Mouse (Mus musculus) olfactory bulb, adult 2 months (tissue): ENCODE results near the gene Tuba1b. TPM values are rescaled to one million over a fixed set of nuclear protein-coding genes. Genes with fewer than 3 reads are reported as not detected.
"Not testable (repeated sequence)": the region's sequence is repeated elsewhere in the genome, so short reads cannot be mapped to it uniquely, and the experiment has no call there.

ENCODE experiments used
- H3K27ac ChIP-seq: fragments of 200-500 bp; 2 replicates; pipeline ENCODE4 v1.5.1; 2012; ENCODE audit warnings: low read depth, low read length; ENCODE audit not compliant: insufficient read depth
- H3K4me1 ChIP-seq: fragments of 200-500 bp; 2 replicates; pipeline ENCODE4 v1.6.1; 2012; ENCODE audit warnings: low read length; ENCODE audit not compliant: control insufficient read depth, insufficient read depth
- H3K4me3 ChIP-seq: fragments of 200-500 bp; 2 replicates; pipeline ENCODE4 v1.5.1; 2012; ENCODE audit warnings: mild to moderate bottlenecking, low read depth, low read length, moderate library complexity; ENCODE audit not compliant: insufficient read depth
- CTCF ChIP-seq: fragments of 200-500 bp; IDR thresholded peaks from 2 replicates; pipeline ENCODE4 v1.5.1; 2012; ENCODE audit warnings: low read depth, mild to moderate bottlenecking, low read length, moderate library complexity; ENCODE audit not compliant: insufficient read depth
- POLR2A ChIP-seq: fragments of 200-500 bp; IDR thresholded peaks from 2 replicates; pipeline ENCODE4 v1.6.1; 2012; ENCODE audit warnings: mild to moderate bottlenecking, low read depth, low read length, moderate library complexity; ENCODE audit not compliant: insufficient read depth
- WGBS: fragments of 180-500 bp; shearing (Covaris S2); methylation state at CpG from one replicate; pipeline ENCODE4 v1.1.7; 2018; 5-methylcytosine and 5-hydroxymethylcytosine counted together
- polyA plus RNA-seq: library from polyadenylated mRNA; stranded (reverse); fragments of >200 nt; gene quantifications from 2 replicates; pipeline ENCODE4 v1.2.4, GENCODE M21; 2012; ENCODE audit warnings: low replicate concordance; ENCODE audit not compliant: missing spikeins, insufficient read depth, insufficient read length

Tuba1b gene
- polyA plus RNA-seq, 1 experiment: 649 TPM

DNA sequence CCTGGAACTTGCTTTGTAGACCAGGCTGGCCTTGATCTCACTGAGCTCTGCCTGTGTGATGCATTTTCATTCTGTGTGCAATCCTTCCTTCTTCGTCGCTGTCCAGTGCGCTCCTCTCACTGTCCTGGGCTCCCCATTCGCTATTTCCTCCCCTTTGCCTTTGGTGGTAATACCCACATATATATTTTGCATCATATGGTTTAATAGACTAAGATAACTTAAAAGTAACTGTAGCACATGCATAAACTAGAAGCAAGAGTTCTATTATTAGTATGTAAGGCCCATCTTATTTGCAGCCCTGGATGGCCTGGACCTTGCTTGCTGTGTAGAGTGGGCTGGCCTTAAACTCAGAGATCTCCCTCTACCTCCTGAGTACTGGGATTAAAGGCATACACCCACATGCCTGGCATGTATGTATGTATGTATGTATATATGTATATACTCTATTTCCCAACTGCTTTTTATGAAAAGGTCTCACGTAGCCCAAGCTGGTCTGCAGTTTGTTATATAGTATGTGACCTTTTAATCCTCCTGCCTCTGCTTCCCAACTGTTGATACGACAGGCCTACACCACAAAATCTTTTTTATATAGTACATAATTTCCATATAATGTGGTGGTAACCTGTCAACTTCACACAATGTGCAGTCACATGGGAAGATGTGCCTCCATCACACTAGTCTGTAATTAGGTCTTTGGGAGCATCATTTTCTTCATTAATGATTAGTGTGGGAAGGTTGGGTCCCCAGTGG, 14.7 kb upstream of the Tuba1b start:
- 49% methylated on average over 6 of the region's 6 CpGs for WGBS
- TF ChIP-seq POLR2A: no peak
- no peak for TF ChIP-seq CTCF
- no peak overlapping the region for H3K27ac ChIP-seq
- no peak overlapping the region for H3K4me3 ChIP-seq
- peaks cover 5% of the 10 kb centered on the region; the same call in 1 of the 2 replicates for H3K4me1 ChIP-seq

DNA sequence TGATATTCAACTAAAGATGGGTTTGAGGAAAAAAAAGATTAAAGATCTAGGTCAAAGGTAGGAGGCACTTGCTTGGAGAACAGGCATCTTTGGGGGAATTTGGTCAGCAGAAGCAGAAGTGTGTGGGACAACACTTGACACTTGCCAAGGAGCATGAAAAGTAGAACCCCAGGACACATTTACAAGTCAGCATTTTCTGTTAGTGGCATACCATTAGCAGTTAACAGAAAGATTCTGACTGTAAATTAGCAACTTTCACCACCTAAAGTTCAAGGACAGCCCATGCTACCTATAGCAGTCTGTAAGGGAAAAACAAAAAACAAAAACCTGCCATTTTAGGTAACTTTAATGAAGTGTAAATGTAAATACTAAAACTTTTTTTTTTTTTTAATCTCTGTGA, 14.0 kb upstream of the Tuba1b start:
- no peak overlapping the region for H3K27ac ChIP-seq
- TF ChIP-seq POLR2A (no peak), CTCF (no peak)
- no peak overlapping the region for H3K4me3 ChIP-seq
- peaks cover 5% of the 10 kb centered on the region; the same call in 1 of the 2 replicates for H3K4me1 ChIP-seq

DNA sequence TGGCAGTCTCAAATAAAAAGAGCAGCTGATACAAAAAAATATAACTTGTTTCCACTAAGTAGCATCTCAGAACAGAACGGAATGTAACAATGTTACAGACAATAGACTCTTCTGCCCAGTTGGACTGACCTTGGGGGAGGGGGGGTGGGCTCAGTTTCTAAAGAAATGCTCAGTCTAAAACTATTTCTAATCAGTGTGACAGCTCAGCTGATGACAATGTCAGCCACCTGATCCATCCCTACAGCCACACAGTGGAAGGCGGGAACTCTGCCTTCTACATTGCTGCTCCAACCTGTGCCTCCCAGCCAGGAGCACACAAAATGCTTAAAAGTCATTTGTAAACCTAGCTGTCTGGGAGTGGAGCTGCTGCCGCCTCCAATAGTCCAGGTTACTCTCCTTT, 13.5 kb upstream of the Tuba1b start:
- no peak overlapping the region for H3K4me3 ChIP-seq
- TF ChIP-seq POLR2A: no peak
- TF ChIP-seq CTCF: no peak
- no peak overlapping the region for H3K27ac ChIP-seq
- 60% methylated on average over 3 of the region's 3 CpGs for WGBS
- peaks cover 5% of the 10 kb centered on the region; the same call in 1 of the 2 replicates for H3K4me1 ChIP-seq

DNA sequence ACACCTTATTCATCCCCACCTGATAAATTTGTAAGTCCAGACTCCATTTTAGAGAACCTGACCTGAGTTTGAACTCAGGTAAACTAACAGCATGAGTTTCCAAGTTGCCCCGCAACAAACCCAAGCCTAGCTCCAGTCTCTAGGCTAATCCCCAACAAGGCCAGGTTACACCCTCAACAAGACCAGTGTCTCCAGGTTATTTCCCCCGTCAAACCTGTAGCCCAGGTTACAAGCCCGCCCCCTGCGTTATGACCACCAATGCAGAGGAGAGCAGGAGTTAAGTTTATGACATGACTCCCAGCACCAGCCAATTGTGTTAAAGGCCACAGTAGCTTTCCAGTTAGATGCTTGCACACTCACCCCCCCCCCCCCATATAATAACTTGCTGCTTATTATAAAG, 8.8 kb upstream of the Tuba1b start:
- WGBS: 85% methylated on average over 4 of the region's 4 CpGs
- TF ChIP-seq CTCF: no peak
- no peak for TF ChIP-seq POLR2A
- Histone ChIP-seq H3K27ac (no peak overlapping the region), H3K4me3 (no peak overlapping the region), H3K4me1 (peaks cover 6% of the 10 kb centered on the region)

DNA sequence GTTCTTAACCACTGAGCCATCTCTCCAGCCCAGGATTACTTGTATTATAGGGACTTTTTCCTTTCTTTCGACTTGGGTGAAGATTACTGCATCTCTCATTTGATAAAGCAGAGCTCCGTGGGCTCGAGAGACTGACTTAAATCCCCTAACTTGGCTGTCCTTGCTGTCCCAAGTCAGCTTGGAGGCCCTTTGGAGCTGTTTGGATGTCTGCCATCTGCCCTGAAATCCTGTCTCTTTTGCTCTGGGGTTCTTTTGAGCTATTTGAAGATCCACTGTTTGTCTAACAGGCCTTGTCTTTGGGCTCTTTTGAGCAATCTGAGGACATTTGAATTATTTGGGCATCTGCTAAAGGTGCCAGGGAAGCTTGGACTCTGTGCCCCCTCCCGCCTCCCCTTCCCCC, 7.7 kb upstream of the Tuba1b start:
- no peak for TF ChIP-seq CTCF
- no peak for TF ChIP-seq POLR2A
- Histone ChIP-seq H3K4me3 (no peak overlapping the region), H3K27ac (no peak overlapping the region), H3K4me1 (peaks cover 6% of the 10 kb centered on the region)
- 72% methylated on average over 4 of the region's 4 CpGs for WGBS

DNA sequence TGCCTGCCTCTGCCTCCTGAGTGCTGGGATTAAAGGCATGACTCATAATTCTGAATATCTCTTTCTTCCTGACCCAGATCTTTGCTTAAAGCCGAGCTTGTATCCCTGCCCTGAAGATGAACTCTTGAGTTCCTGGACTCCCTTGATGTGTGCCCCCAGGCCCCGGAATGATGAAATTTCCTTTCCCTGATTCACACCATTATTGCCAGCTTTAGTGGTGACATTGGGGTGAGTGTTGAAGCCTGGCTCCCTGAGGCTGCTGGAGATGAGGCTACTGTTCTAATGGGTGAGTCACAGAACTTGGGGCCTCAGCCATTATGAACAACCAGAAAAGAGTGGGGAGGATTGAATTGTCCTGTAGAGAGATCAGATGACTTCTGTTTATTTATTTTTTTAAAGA, 7.2 kb upstream of the Tuba1b start:
- Histone ChIP-seq H3K4me3 (no peak overlapping the region), H3K27ac (no peak overlapping the region), H3K4me1 (peaks cover 6% of the 10 kb centered on the region)
- WGBS: 79% methylated on average over 2 of the region's 2 CpGs
- TF ChIP-seq CTCF (no peak), POLR2A (no peak)

DNA sequence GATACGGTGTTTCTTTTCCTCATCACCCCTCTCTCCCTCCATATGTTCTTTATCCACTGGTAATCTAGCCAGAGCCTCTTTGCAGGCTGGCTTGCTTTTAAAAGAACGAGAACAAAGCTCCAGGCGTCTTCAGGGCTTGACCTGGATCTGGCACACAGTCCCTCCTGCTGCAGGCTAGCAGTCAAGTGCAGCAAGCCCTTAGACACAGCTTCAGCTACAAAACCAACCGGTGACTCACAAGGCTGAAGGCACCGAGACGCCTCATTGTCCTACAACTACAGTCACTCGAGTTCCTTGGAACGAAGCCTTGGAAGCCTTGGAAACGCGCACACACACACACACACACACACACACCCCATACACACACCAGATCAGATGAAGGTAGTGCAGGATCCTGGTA, 6.5 kb upstream of the Tuba1b start:
- 23% methylated on average over 10 of the region's 10 CpGs for WGBS
- TF ChIP-seq POLR2A (no peak), CTCF (no peak)
- H3K27ac ChIP-seq: no peak overlapping the region

DNA sequence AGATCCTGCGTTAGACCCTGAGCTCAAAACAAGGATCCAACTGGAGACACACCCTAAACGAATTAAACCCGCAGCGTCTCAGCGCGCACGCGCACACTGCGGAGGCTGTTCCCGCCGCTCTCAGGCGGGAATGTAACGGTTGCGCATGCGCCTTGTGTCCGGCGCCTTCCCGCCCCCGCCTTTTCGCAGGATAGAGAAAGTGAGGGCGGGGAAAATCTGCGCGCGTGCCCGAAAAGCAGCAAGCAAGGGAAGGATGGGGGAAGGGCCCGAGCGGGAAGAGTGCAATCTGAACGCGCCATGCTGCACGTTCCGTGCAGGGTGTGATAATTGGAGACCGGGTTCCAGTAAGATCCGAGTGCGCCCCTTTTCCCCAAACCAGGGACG, 540 bp downstream of the Tuba1b start:
- Histone ChIP-seq H3K4me3 (peak overlapping the region; percentile 90), H3K27ac (peak overlapping the region; percentile 96), H3K4me1 (peaks cover 7% of the 10 kb centered on the region)
- TF ChIP-seq POLR2A (no peak), CTCF (no peak)
- WGBS: under 1% methylated on average over 35 of the region's 35 CpGs

More for the DNA sequence above, 6.5 kb upstream of the Tuba1b start:
- H3K4me3 ChIP-seq: no peak overlapping the region
- H3K4me1 ChIP-seq: peaks cover 6% of the 10 kb centered on the region

DNA sequence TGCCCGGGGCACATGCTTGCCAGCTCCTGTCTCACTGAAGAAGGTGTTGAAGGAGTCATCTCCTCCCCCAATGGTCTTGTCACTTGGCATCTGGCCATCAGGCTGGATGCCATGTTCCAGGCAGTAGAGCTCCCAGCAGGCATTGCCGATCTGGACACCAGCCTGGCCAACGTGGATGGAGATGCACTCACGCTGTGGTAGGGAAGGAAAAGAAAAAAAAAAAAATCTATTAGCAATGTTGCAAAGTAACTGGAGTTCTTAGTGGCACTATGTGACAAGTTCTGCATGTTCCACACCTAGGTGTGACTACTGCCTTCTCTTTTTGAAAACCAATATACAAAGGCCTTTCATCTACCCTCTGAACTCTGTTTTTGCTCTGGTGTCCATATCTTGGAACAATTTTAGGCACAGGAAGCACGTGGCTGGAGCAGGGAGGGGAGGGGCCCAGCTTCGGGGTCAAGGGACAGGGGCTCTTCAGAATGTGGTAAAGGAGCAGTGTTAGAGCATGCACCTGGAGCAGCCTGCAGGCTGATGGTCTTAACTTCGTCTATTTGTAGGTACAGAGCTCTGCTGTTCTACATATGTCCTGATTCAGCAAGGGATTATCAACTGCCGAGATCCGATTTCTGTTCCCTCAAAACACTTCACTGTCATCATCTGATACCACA, 1.2 kb downstream of the Tuba1b start:
- H3K4me3 ChIP-seq: peak overlapping the region; percentile 44
- peak overlapping the region; percentile 21; the same call in 1 of the 2 replicates for H3K27ac ChIP-seq
- not testable (repeated sequence) for H3K4me1 ChIP-seq
- WGBS: 3% methylated on average over 8 of the region's 9 CpGs

DNA sequence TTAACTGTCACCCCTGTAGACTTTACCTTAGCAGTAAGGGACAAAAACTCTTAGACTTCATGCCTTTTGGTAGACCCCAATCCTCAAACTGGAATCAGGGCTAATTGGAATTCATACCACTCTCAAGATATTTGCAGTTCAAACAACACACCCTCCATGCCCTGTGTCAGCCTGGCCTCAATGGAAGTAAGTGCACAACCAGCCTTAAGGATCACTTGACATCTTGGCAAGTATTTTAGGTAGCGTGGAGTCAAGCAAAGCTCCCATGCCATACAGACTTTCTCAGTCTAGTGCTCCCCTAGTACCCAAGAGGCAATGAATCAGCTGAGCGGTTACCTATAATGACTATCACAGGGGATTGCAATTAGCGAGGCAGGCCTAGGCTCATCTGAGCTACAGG, 3.4 kb downstream of the Tuba1b start:
- Histone ChIP-seq H3K4me1 (peaks cover 10% of the 10 kb centered on the region), H3K4me3 (no peak overlapping the region), H3K27ac (no peak overlapping the region)
- TF ChIP-seq CTCF (no peak), POLR2A (no peak)
- 51% methylated on average over 3 of the region's 3 CpGs for WGBS
